Mouse (Mus musculus): ENCODE results near the gene Nacc1.

The Nacc1 gene

GRCm38 (mm10) chr8:84714161-84714560 is 26.5 kb upstream of the Nacc1 start:
- DNase-seq (ENCODE audit: low read depth), result no peak

GRCm38 (mm10) chr8:84713381-84713780 is 25.7 kb upstream of the Nacc1 start:
- no peak for DNase-seq (ENCODE audit: low read depth)

DNA sequence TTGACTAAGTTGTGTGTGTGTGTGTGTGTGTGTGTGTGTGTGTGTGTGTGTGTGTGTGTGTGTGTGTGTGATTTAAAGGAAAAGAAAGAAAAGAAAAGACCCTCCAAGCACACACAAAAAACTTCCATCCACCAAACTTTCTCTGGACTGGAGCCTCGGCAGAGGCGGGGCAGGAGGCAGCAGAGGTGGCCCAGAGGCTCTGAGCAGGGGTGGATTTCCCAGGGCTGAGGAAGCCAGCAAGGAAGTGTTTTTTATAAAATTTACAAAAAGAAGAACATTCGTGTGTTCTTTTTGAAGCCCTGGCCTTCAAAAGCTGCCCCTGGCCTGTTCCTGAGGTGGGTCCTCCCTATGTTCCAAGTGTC is 25.1 kb upstream of the Nacc1 start:
- DNase-seq (ENCODE audit: low read depth), result no peak

DNA sequence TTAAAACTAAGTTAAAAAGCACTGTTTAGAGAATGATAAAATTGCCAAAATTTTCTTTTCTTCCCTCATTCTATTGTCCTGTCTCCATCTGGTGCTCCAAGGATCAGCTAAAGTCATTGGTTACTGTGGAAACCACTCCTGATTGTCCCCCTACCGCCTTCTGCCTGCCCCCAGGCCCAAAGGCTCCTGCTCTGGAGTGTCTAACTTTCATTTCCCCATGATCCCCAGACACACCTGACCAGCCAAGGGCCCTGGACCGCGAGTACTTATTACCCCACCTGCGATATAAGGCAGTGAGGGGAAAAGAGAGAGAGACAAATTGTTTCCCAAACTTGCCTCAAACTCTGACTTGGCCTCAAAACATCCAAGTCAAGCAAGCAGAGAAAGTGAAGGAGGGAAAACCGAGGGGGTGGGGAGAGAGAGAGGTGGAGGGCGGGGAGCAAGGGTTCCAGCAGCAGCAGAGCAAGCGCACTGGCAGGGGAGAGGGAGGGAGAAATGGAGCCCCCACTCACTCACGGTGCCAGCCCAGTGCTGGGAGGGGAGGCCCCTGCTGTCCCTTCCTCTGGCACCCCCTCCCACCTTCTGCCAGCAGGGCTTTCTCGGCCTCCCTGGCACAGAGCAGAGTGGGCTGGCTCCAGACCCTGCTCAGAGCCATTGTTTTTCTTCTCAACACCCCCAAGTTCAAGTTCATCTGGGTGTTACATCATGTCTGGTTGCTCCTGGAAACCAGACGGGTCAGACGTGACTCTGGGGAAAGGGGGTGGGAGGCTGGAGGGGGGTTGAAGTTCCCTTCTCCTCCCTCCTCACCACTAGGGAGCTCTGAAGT is 24.5 kb upstream of the Nacc1 start:
- no peak for DNase-seq (ENCODE audit: low read depth)

- no peak for DNase-seq (ENCODE audit: low read depth)
Observed at GRCm38 (mm10) chr8:84711312-84711711, 23.6 kb upstream of the Nacc1 start.

DNA sequence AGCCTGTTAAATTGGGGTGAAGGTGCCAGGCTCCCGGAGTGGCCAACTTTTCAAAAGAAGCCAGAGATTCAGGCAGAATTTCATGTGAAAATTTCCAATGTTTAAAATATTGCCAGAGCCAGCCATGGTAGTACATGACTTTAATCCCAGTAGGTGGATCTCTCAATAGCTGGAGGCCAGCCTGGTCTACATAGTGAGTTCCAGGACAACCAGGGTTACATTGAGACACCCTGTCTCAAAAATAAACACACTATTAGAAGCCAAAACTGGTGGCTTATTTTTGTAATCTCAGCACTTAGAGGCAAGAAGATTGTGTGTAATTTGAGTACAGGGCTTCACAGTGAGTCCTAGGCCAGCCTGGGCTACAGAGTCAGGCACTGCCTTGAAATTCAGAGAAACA is 22.3 kb upstream of the Nacc1 start:
- DNase-seq (ENCODE audit: low read depth), result no peak

- no peak for DNase-seq (ENCODE audit: low read depth)
Observed at GRCm38 (mm10) chr8:84708774-84709475, 21.3 kb upstream of the Nacc1 start.

GRCm38 (mm10) chr8:84708071-84708541 is 20.4 kb upstream of the Nacc1 start:
- DNase-seq (ENCODE audit: low read depth), result no peak

DNA sequence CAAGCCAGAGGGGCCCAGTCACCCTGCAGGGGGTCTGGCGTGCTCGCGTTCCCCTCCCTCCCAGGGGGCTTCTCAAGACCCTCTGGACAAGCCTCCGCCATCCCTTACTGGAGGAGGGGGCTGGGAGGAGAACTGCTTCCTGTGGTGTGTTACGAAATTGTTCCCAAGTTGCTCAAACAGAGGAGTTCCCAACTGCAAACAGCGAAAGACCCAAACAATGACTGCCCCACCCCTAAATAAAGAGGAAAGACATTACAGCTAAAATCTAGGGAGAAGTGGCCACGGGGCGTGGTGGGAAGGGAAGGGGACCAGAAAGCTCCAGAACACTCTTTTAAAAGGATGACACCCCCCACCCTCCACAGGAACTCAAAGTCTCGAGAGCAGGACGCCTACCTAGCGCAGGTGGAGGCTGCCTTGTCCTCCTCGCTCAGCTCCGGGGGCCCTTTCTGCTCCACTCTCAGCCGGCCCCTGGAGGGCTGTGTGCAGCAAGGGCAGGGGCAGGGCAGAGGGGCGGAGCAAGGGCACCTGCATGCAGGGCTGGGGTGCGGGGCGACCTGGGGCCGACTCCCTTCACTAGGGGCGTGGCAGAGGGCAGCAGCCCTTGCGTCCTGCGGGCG is 19.7 kb upstream of the Nacc1 start:
- DNase-seq (ENCODE audit: low read depth), result no peak

DNA sequence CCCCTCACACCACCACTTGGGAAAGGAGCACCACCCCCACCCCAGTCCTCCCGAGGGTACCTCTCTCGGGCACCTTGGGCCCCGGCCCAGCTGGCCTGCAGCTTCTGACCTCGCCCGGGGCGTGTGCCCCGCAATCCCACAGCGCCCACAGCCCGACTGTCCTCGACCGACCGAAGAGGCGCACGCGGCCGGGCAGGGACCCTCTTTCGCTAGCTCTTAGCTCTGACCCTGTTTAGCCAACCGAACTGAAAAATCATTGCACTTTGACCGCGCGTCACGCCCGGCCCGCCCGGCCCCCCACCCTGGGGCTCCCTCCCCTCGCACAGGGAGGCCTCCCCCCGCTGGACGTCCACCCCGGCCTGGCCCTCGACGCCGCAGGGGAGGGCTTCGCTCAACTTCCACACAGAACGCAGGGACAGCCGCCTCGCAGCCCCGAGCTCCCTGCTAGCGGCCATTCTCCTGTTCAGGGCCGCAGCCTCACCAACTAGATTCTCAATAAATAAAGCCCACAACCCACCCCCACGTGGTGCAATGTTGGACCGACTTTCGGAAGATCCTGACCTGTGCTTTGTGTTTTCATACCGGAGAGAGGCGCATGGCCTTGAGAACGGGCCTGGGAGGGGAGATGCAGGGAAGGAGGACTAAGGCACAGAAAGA is 19.1 kb upstream of the Nacc1 start:
- DNase-seq (ENCODE audit: low read depth), result no peak

DNA sequence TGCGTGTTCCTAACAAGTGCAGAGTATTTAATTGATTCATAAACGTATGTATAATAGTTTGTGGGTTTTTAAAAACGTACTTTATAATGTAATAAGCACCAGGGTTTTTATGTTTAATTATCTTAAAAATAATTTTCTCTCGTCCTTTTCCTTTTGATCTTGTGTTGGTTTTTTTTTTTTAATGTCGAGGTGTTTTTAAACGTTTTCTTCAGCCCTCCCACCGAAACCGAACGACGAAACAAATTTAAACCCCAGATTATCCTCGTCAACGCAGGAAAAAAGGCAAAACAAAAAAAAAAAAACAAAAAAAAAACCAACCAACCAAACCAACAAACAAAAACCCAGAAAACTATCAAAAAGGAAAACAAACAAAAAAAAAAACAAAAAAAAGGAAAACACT is 18.3 kb upstream of the Nacc1 start:
- no peak for DNase-seq (ENCODE audit: low read depth)

GRCm38 (mm10) chr8:84704867-84705831 is 17.5 kb upstream of the Nacc1 start:
- DNase-seq (ENCODE audit: low read depth), result no peak

DNA sequence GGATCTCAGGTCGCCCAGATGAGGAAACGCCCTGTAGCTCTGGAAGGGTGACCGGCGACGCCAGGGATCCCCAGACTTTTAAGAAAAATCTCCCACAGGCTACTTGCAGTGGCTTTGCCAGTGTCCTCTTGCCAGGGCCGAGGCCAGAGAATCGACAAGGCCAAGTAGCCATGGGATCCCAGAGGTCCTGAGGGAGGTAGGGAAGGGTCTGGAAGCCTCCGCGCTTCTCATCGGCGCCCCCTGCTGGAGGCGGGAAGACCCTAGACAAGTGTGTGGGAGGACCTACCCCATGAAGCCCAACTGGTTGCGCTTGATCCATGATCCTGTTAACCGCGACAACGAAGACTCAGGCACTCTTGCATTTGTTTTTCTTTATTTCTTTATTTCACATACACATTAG is 16.7 kb upstream of the Nacc1 start:
- DNase-seq (ENCODE audit: low read depth), result no peak

DNA sequence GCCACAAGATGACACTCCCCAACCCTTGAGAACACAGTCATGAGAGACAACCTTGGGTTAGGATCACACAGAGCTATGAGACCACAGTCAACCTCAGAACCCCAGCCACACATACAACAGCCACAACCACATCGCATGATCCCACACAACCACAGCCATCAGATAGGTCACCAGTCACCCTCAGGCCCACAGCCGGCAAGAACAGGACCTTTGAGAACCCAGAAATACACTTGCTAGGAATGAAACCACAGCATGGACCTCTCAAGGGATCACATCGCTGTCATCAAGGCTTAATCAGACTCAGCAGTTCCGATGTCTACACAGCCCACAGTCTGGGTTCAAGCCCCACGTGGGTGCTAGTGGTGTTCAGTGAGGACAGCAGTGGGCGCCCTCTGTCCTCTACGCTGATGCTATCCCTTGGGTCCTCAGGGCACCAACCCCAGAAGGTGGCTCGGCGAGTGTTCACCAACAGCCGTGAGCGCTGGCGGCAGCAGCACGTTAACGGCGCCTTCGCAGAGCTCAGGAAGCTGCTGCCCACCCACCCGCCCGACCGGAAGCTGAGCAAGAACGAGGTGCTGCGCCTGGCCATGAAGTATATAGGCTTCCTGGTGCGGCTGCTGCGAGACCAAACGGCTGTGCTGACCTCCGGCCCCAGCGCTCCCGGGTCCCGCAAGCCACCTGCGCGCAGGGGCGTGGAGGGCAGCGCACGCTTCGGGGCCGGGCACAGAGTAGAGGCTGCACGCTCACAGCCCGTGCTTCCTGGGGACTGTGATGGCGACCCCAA is 16.0 kb upstream of the Nacc1 start:
- DNase-seq (ENCODE audit: low read depth), result no peak

DNA sequence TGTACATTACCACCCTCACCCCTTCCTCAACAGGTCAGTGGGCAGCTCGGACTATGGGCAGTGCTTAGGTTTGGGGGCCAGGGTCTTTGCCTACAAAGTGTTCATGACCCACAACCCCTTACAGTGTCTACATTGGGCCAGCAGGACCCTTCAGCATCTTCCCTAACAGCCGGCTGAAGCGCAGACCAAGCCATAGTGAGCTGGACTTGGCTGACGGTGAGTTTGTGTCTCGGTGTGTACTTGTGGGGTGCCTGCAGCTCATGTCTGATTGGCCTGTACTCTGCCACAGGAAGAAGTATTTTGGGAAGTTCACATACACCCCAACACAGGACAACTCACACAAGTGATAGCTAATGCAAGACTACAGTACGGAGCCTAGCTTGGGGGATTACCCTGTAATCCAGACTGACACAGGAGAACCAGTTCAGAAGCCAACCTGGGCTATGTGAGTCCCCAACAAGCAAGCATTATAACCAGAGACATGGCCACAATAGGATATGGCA is 15.4 kb upstream of the Nacc1 start:
- no peak for DNase-seq (ENCODE audit: low read depth)

- DNase-seq (ENCODE audit: low read depth), result no peak
Observed at GRCm38 (mm10) chr8:84702561-84702960, 14.9 kb upstream of the Nacc1 start.

- peak; percentile 92 for DNase-seq (ENCODE audit: low read depth)
Observed at GRCm38 (mm10) chr8:84700941-84701911, 13.6 kb upstream of the Nacc1 start, which contains the start of gene Lyl1. TSS of gene Lyl1 (plus strand) at chr8:84701457.

GRCm38 (mm10) chr8:84700526-84700925 is 12.9 kb upstream of the Nacc1 start:
- DNase-seq (ENCODE audit: low read depth), result no peak

DNA sequence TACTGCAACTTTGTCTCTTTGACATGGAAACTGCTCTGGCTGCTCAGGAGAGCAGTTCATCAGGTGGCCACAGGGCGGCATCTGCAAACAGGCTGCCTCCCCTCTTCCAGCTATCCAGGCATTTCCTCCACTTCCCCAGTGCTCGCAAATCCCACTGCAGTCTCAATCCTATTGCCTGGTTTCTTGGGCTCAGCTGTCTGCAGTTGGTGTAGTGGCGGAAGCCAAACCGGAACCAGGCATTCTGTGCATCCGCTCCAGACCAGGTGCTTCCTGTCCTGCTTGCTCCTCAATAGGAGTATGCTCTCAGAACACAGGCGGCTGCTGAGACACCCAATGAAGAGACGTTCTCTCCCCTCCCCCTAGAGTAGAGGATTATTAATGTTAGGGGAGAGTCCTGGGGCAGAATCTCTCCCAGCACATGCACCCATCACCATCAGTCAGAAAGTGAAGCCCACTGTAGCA is 12.2 kb upstream of the Nacc1 start:
- no peak for DNase-seq (ENCODE audit: low read depth)
